Mouse (Mus musculus) megakaryocyte, embryonic 14.5 days (primary cell): ENCODE data around the gene Gm20388.

Experiments
- FLI1 ChIP-seq: IDR thresholded peaks from 2 replicates; pipeline ENCODE4 v1.6.1; 2012; ENCODE audit warnings: low read length, inconsistent platforms, mixed read lengths
- GATA1 ChIP-seq: IDR thresholded peaks from 3 replicates; pipeline ENCODE4 v1.6.1; 2012; ENCODE audit warnings: mixed read lengths, low read length, inconsistent platforms, borderline replicate concordance

- TF ChIP-seq GATA1, result no peak
- no peak for TF ChIP-seq FLI1
These were observed 836.6 kb downstream of the Gm20388 start for GRCm38 (mm10) chr8:120747286-120747685.
